Mouse (Mus musculus): ENCODE results near the gene Tmem8b.

DNA sequence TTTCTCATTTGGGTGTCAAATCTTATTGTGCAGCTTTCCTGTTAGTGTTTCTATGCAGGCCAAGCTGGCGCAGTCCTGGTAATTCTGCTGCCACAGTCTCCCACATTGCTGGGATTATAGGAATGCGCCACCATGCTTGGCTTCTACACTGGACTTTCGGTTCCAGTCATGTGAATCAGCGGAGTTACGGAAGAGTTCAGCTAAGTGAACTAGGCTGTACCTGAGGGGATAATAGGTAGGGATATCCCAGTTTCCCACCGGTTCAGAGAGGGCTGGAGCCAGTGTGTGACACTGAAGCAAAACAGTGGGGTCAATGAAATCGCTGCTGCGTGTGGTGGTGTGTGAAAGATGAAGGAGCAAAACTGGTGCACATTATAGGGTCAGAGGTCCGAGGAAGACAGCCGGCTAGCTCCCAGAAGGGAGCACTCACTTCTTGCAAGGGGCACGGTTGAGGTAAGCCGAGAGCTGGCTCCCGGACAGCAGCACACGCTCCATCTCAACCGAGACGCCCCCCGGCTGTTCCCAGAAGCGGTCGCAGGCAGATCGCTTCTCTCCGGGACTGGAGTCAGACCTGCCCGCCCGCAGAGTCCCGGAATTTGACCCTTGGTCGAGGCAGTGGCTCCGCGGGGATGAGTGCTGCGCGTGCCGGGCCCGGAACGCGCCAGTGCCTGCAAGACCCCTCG is 13.0 kb upstream of the Tmem8b start:
- no peak for TF ChIP-seq CTCF (IDR thresholded peaks at IDR 0.05; ENCODE audit: low read depth)
- no peak for TF ChIP-seq EP300 (optimal IDR thresholded peaks at IDR 0.05)

All from stomach, postnatal 0 days (tissue).